Mouse (Mus musculus): ENCODE measurements at regions not wholly inside any gene's neighbourhood (a gene's known extent, or its start where the extent isn't known, plus 50 kb on each side); places are given as distances from the start of the nearest gene placed in this dataset.

- no peaks in the 10 kb centered on the region for H3K27me3 ChIP-seq (replicated peaks)
- no peak overlapping the region for H3K9ac ChIP-seq
- ATAC-seq: no peak
- no peaks in the 10 kb centered on the region for H3K36me3 ChIP-seq
- no peak overlapping the region for H3K27ac ChIP-seq
- H3K4me2 ChIP-seq: no peak overlapping the region
- no peaks in the 10 kb centered on the region for H3K4me1 ChIP-seq
- 70% methylated on average over 8 of the region's 8 CpGs for WGBS (ENCODE audit: insufficient replicate concordance)
- no peak overlapping the region for H3K4me3 ChIP-seq
- no peaks in the 10 kb centered on the region for H3K9me3 ChIP-seq (replicated peaks)
Measured at GRCm38 (mm10) chr10:83906751-83907150, 184.1 kb downstream of the 1500009L16Rik start.

- Histone ChIP-seq H3K4me1 (peaks cover 12% of the 10 kb centered on the region; the same call in 1 of the 2 replicates), H3K4me3 (no peak overlapping the region), H3K4me2 (no peak overlapping the region), H3K27ac (no peak overlapping the region), H3K36me3 (no peaks in the 10 kb centered on the region), H3K9ac (no peak overlapping the region), H3K27me3 (replicated peaks) (no peaks in the 10 kb centered on the region), H3K9me3 (replicated peaks) (no peaks in the 10 kb centered on the region)
- 68% methylated on average over 10 of the region's 10 CpGs for WGBS (ENCODE audit: insufficient replicate concordance)
- ATAC-seq: no peak
Measured at GRCm38 (mm10) chr10:83910649-83911370, 188.1 kb downstream of the 1500009L16Rik start.

- ATAC-seq: no peak
- H3K27me3 ChIP-seq (replicated peaks): no peaks in the 10 kb centered on the region
- peaks cover 12% of the 10 kb centered on the region; the same call in 1 of the 2 replicates for H3K4me1 ChIP-seq
- H3K9ac ChIP-seq: no peak overlapping the region
- H3K4me3 ChIP-seq: no peak overlapping the region
- H3K27ac ChIP-seq: no peak overlapping the region
- WGBS (ENCODE audit: insufficient replicate concordance): 44% methylated on average over 12 of the region's 12 CpGs
- no peaks in the 10 kb centered on the region for H3K9me3 ChIP-seq (replicated peaks)
- no peak overlapping the region for H3K4me2 ChIP-seq
- H3K36me3 ChIP-seq: no peaks in the 10 kb centered on the region
Measured at GRCm38 (mm10) chr10:83914401-83915132, 191.9 kb downstream of the 1500009L16Rik start.

GRCm38 (mm10) chr10:83915133-83915730 is 192.6 kb downstream of the 1500009L16Rik start:
- H3K4me2 ChIP-seq: no peak overlapping the region
- H3K9ac ChIP-seq: no peak overlapping the region
- H3K4me3 ChIP-seq: no peak overlapping the region
- no peak for ATAC-seq
- peaks cover 12% of the 10 kb centered on the region; the same call in 1 of the 2 replicates for H3K4me1 ChIP-seq
- no peaks in the 10 kb centered on the region for H3K9me3 ChIP-seq (replicated peaks)
- WGBS (ENCODE audit: insufficient replicate concordance): 55% methylated on average over 9 of the region's 9 CpGs
- no peak overlapping the region for H3K27ac ChIP-seq
- H3K36me3 ChIP-seq: no peaks in the 10 kb centered on the region
- H3K27me3 ChIP-seq (replicated peaks): no peaks in the 10 kb centered on the region

- Histone ChIP-seq H3K27me3 (replicated peaks) (no peaks in the 10 kb centered on the region), H3K9ac (no peak overlapping the region), H3K4me1 (no peaks in the 10 kb centered on the region), H3K4me2 (no peak overlapping the region), H3K9me3 (replicated peaks) (no peaks in the 10 kb centered on the region), H3K36me3 (no peaks in the 10 kb centered on the region), H3K27ac (no peak overlapping the region), H3K4me3 (no peak overlapping the region)
- no peak for ATAC-seq
- WGBS (ENCODE audit: insufficient replicate concordance): 57% methylated on average over 4 of the region's 4 CpGs
Measured at GRCm38 (mm10) chr10:83926990-83927389, 204.3 kb downstream of the 1500009L16Rik start.

- no peaks in the 10 kb centered on the region for H3K4me1 ChIP-seq
- ATAC-seq: no peak
- no peaks in the 10 kb centered on the region for H3K9me3 ChIP-seq (replicated peaks)
- 76% methylated on average over 2 of the region's 2 CpGs for whole genome bisulfite sequencing (ENCODE audit: insufficient replicate concordance)
- no peak overlapping the region for H3K27ac ChIP-seq
- no peak overlapping the region for H3K4me3 ChIP-seq
- H3K4me2 ChIP-seq: no peak overlapping the region
- H3K9ac ChIP-seq: no peak overlapping the region
- no peaks in the 10 kb centered on the region for H3K36me3 ChIP-seq
- no peaks in the 10 kb centered on the region for H3K27me3 ChIP-seq (replicated peaks)
Measured at GRCm38 (mm10) chr10:83927554-83927953, 204.9 kb downstream of the 1500009L16Rik start.

GRCm38 (mm10) chr10:83931758-83932157 is 209.1 kb downstream of the 1500009L16Rik start:
- H3K4me2 ChIP-seq: no peak overlapping the region
- no peak for ATAC-seq
- H3K36me3 ChIP-seq: no peaks in the 10 kb centered on the region
- 35% methylated on average over 3 of the region's 3 CpGs for WGBS (ENCODE audit: insufficient replicate concordance)
- H3K27ac ChIP-seq: no peak overlapping the region
- H3K9me3 ChIP-seq (replicated peaks): no peaks in the 10 kb centered on the region
- no peak overlapping the region for H3K9ac ChIP-seq
- no peak overlapping the region for H3K4me3 ChIP-seq
- 0 out of 2 replicates have a peak, but pooled peaks cover 4% of the 10 kb centered on the region for H3K27me3 ChIP-seq (replicated peaks)
- H3K4me1 ChIP-seq: peaks cover 2% of the 10 kb centered on the region; the same call in 1 of the 2 replicates

- Histone ChIP-seq H3K9ac (no peak overlapping the region), H3K36me3 (no peaks in the 10 kb centered on the region), H3K4me2 (no peak overlapping the region), H3K4me3 (no peak overlapping the region), H3K9me3 (replicated peaks) (no peaks in the 10 kb centered on the region), H3K27me3 (replicated peaks) (0 out of 2 replicates have a peak, but pooled peaks cover 4% of the 10 kb centered on the region), H3K4me1 (peaks cover 12% of the 10 kb centered on the region; the same call in 1 of the 2 replicates), H3K27ac (no peak overlapping the region)
- 33% methylated on average over 7 of the region's 7 CpGs for WGBS (ENCODE audit: insufficient replicate concordance)
- no peak for ATAC-seq
Measured at GRCm38 (mm10) chr10:83933201-83933600, 210.5 kb downstream of the 1500009L16Rik start.

- H3K27me3 ChIP-seq (replicated peaks): 0 out of 2 replicates have a peak, but pooled peaks cover 4% of the 10 kb centered on the region
- no peak for ATAC-seq
- no peak overlapping the region for H3K27ac ChIP-seq
- no peaks in the 10 kb centered on the region for H3K36me3 ChIP-seq
- WGBS (ENCODE audit: insufficient replicate concordance): 46% methylated on average over 3 of the region's 3 CpGs
- no peaks in the 10 kb centered on the region for H3K9me3 ChIP-seq (replicated peaks)
- no peak overlapping the region for H3K4me2 ChIP-seq
- H3K9ac ChIP-seq: no peak overlapping the region
- H3K4me1 ChIP-seq: peaks cover 12% of the 10 kb centered on the region; the same call in 1 of the 2 replicates
- no peak overlapping the region for H3K4me3 ChIP-seq
Measured at GRCm38 (mm10) chr10:83934498-83934897, 211.8 kb downstream of the 1500009L16Rik start.

- 19% methylated on average over 9 of the region's 9 CpGs for WGBS (ENCODE audit: insufficient replicate concordance)
- Histone ChIP-seq H3K9me3 (replicated peaks) (no peaks in the 10 kb centered on the region), H3K9ac (no peak overlapping the region), H3K27me3 (replicated peaks) (0 out of 2 replicates have a peak, but pooled peaks cover 4% of the 10 kb centered on the region), H3K4me3 (no peak overlapping the region), H3K4me2 (no peak overlapping the region), H3K36me3 (no peaks in the 10 kb centered on the region), H3K27ac (no peak overlapping the region), H3K4me1 (peaks cover 12% of the 10 kb centered on the region; the same call in 1 of the 2 replicates)
- ATAC-seq: peak; percentile 18; the same call in 1 of the 2 replicates
Measured at GRCm38 (mm10) chr10:83937168-83937567, 214.5 kb downstream of the 1500009L16Rik start.

GRCm38 (mm10) chr10:83942101-83942500 is 219.4 kb downstream of the 1500009L16Rik start:
- Histone ChIP-seq H3K4me1 (peaks cover 35% of the 10 kb centered on the region), H3K27me3 (replicated peaks) (no peaks in the 10 kb centered on the region), H3K9me3 (replicated peaks) (no peaks in the 10 kb centered on the region), H3K9ac (no peak overlapping the region), H3K36me3 (no peaks in the 10 kb centered on the region), H3K27ac (no peak overlapping the region), H3K4me2 (no peak overlapping the region), H3K4me3 (no peak overlapping the region)
- no peak for ATAC-seq
- WGBS (ENCODE audit: insufficient replicate concordance): 59% methylated on average over 3 of the region's 3 CpGs

- no peak overlapping the region for H3K27ac ChIP-seq
- H3K4me2 ChIP-seq: no peak overlapping the region
- H3K9ac ChIP-seq: no peak overlapping the region
- no peaks in the 10 kb centered on the region for H3K27me3 ChIP-seq (replicated peaks)
- H3K36me3 ChIP-seq: no peaks in the 10 kb centered on the region
- H3K4me1 ChIP-seq: peaks cover 35% of the 10 kb centered on the region
- no peaks in the 10 kb centered on the region for H3K9me3 ChIP-seq (replicated peaks)
- WGBS (ENCODE audit: insufficient replicate concordance): 49% methylated on average over 1 of the region's 1 CpGs
- no peak for ATAC-seq
- H3K4me3 ChIP-seq: no peak overlapping the region
Measured at GRCm38 (mm10) chr10:83944158-83944557, 221.5 kb downstream of the 1500009L16Rik start.

Data from liver, embryonic 12.5 days (tissue).